Mouse (Mus musculus) forebrain, embryonic 11.5 days (tissue): ENCODE measurements at regions not wholly inside any gene's neighbourhood (a gene's known extent, or its start where the extent isn't known, plus 50 kb on each side); places are given as distances from the start of the nearest gene placed in this dataset.

Experiments used
- ATAC-seq: fragments of 200-750 bp; cut with Nextera tagmentation; replicated peaks from 2 replicates; pipeline ENCODE4 v1.8.0; 2017; ENCODE audit warnings: moderate TSS enrichment; ENCODE audit not compliant: low FRiP score
- DNase-seq: peaks from one replicate; pipeline ENCODE4 v3.0.0-alpha.2; 2017; ENCODE audit warnings: low spot score
- H3K27ac ChIP-seq: fragments of 300-500 bp; sonication (generic); 2 replicates; pipeline ENCODE4 v1.5.1; 2014; ENCODE audit warnings: low read depth, low read length
- H3K27me3 ChIP-seq: fragments of 300-500 bp; sonication (generic); 2 replicates; pipeline ENCODE4 v1.6.1; 2014; ENCODE audit warnings: mild to moderate bottlenecking, low read length, mixed read lengths; ENCODE audit not compliant: control insufficient read depth, insufficient read depth
- H3K36me3 ChIP-seq: fragments of 300-500 bp; sonication (generic); 2 replicates; pipeline ENCODE4 v1.6.1; 2014; ENCODE audit warnings: mild to moderate bottlenecking, low read length, moderate library complexity, mixed read lengths; ENCODE audit not compliant: control insufficient read depth, insufficient read depth
- H3K4me1 ChIP-seq: fragments of 300-500 bp; sonication (generic); replicated peaks from 2 replicates; pipeline ENCODE4 v1.6.1; 2014; ENCODE audit warnings: low read length, mixed read lengths; ENCODE audit not compliant: control insufficient read depth, insufficient read depth
- H3K4me2 ChIP-seq: fragments of 300-500 bp; sonication (generic); 2 replicates; pipeline ENCODE4 v1.6.1; 2014; ENCODE audit warnings: low read depth, mild to moderate bottlenecking, low read length, moderate library complexity, mixed read lengths; ENCODE audit not compliant: severe bottlenecking
- H3K4me3 ChIP-seq: fragments of 300-500 bp; sonication (generic); 2 replicates; pipeline ENCODE4 v1.5.1; 2014; ENCODE audit warnings: low read depth, low read length
- H3K9ac ChIP-seq: fragments of 300-500 bp; sonication (generic); 2 replicates; pipeline ENCODE4 v1.6.1; 2014; ENCODE audit warnings: low read length
- H3K9me3 ChIP-seq: fragments of 300-500 bp; sonication (generic); 2 replicates; pipeline ENCODE4 v1.6.1; 2016; ENCODE audit warnings: low read length, mixed read lengths; ENCODE audit not compliant: control insufficient read depth
- WGBS: fragments of 180-500 bp; shearing (Covaris S2); extraction: QIAGEN DNeasy Blood & Tissue Kit; methylation state at CpG from one replicate; pipeline ENCODE4 v1.1.7; 2014; 5-methylcytosine and 5-hydroxymethylcytosine counted together

DNA sequence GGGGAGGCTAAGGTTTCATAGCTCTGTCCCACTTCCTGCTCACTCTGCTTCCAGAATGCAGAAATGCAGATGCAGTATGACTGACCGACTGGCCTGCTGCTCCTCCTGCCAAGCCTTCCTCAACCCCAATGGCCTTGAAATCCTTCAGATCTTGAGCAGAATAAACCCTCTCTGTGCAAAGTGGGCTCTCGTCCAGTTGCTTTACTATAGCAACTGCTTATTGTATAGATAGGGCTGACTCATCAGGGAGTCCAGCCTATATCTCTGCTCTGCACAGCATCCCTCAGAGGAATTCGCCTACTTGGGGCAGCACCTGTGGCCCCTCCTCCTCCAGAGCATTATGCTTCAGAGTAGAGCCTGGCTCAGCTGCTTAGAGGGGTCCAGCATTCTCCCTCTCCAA lies 268.5 kb downstream of the Ccdc91 start:
- H3K27me3 ChIP-seq = no peaks in the 10 kb centered on the region
- WGBS = 62% methylated on average over 3 of the region's 3 CpGs
- H3K27ac ChIP-seq = no peak overlapping the region
- no peak for DNase-seq
- H3K4me3 ChIP-seq = no peak overlapping the region
- no peak overlapping the region for H3K4me2 ChIP-seq
- H3K36me3 ChIP-seq = no peaks in the 10 kb centered on the region
- H3K9me3 ChIP-seq = no peaks in the 10 kb centered on the region
- no peak for ATAC-seq
- H3K9ac ChIP-seq = no peak overlapping the region
- H3K4me1 ChIP-seq = no peaks in the 10 kb centered on the region

DNA sequence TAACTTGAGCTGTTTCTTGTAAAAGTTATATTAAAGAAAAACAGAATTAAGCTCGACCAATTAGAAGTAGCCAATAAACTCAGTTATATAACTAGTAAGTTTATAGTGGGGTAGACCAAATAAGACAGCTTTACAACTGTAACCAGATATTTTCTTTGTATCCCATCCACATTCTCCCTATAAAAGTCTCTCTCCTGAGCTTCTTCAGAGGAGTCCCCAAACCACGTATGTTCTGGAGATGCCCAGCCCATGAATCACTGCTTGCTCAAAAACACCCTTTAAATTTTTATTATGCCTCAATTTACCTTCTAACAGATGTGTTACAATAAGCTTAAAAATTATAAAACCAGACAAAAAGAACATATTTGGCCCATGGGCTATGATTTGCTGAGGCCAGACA lies 270.1 kb downstream of the Ccdc91 start:
- Histone ChIP-seq H3K9ac (no peak overlapping the region), H3K27ac (no peak overlapping the region), H3K27me3 (no peaks in the 10 kb centered on the region), H3K9me3 (no peaks in the 10 kb centered on the region), H3K4me1 (no peaks in the 10 kb centered on the region), H3K36me3 (no peaks in the 10 kb centered on the region), H3K4me3 (no peak overlapping the region), H3K4me2 (no peak overlapping the region)
- ATAC-seq (no peak), DNase-seq (no peak)
- WGBS = 81% methylated on average over 2 of the region's 2 CpGs

DNA sequence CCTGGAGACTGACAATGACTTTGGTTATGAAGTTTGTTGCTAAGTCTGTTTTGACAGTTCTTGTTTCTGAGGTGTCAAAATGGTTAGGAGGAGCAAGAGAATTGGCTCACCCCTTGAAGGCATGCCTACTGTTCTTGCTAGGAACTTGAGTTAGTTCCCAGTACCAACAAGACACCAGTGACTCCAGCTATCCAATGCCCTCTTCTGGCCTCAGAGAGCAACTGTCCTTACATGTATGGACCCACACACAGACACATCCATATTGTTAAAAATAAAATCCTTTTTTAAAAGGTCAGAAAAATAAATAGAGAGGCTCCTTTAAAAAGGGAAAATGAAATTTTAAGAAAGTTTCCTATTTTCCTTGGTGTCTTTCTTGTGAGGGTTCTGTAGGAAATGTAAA lies 272.3 kb downstream of the Ccdc91 start:
- no peaks in the 10 kb centered on the region for H3K4me1 ChIP-seq

GRCm38 (mm10) chr6:147752301-147752700 lies 276.7 kb downstream of the Ccdc91 start:
- 74% methylated on average over 2 of the region's 2 CpGs for WGBS
- H3K9me3 ChIP-seq = no peaks in the 10 kb centered on the region
- DNase-seq = no peak

More for the DNA sequence above, 272.3 kb downstream of the Ccdc91 start:
- DNase-seq = no peak
- no peak for ATAC-seq
- H3K36me3 ChIP-seq = no peaks in the 10 kb centered on the region
- no peaks in the 10 kb centered on the region for H3K27me3 ChIP-seq
- H3K27ac ChIP-seq = no peak overlapping the region
- H3K4me2 ChIP-seq = no peak overlapping the region
- no peaks in the 10 kb centered on the region for H3K9me3 ChIP-seq
- H3K9ac ChIP-seq = no peak overlapping the region
- H3K4me3 ChIP-seq = no peak overlapping the region

GRCm38 (mm10) chr6:147753828-147754227 lies 278.2 kb downstream of the Ccdc91 start:
- Histone ChIP-seq H3K9ac (no peak overlapping the region), H3K36me3 (no peaks in the 10 kb centered on the region), H3K4me1 (no peaks in the 10 kb centered on the region), H3K4me2 (no peak overlapping the region), H3K27me3 (no peaks in the 10 kb centered on the region), H3K4me3 (no peak overlapping the region), H3K9me3 (no peaks in the 10 kb centered on the region), H3K27ac (no peak overlapping the region)
- no peak for DNase-seq
- ATAC-seq = no peak
- WGBS = 88% methylated on average over 2 of the region's 2 CpGs

More at GRCm38 (mm10) chr6:147752301-147752700, 276.7 kb downstream of the Ccdc91 start:
- Histone ChIP-seq H3K27ac (no peak overlapping the region), H3K4me3 (no peak overlapping the region), H3K27me3 (no peaks in the 10 kb centered on the region), H3K36me3 (no peaks in the 10 kb centered on the region), H3K4me2 (no peak overlapping the region), H3K9ac (no peak overlapping the region), H3K4me1 (no peaks in the 10 kb centered on the region)
- no peak for ATAC-seq

- H3K9me3 ChIP-seq = no peaks in the 10 kb centered on the region
- no peak overlapping the region for H3K4me3 ChIP-seq
- H3K36me3 ChIP-seq = no peaks in the 10 kb centered on the region
- no peaks in the 10 kb centered on the region for H3K4me1 ChIP-seq
- H3K4me2 ChIP-seq = no peak overlapping the region
- H3K9ac ChIP-seq = no peak overlapping the region
- 77% methylated on average over 7 of the region's 7 CpGs for WGBS
- no peak overlapping the region for H3K27ac ChIP-seq
- no peaks in the 10 kb centered on the region for H3K27me3 ChIP-seq
- ATAC-seq (no peak), DNase-seq (no peak)
Observed at GRCm38 (mm10) chr6:147755750-147756523, 280.3 kb downstream of the Ccdc91 start.

GRCm38 (mm10) chr6:147759485-147759884 lies 283.9 kb downstream of the Ccdc91 start:
- no peak for DNase-seq
- H3K36me3 ChIP-seq = no peaks in the 10 kb centered on the region
- no peak overlapping the region for H3K9ac ChIP-seq
- no peaks in the 10 kb centered on the region for H3K4me1 ChIP-seq
- no peak overlapping the region for H3K4me3 ChIP-seq
- no peak for ATAC-seq
- no peaks in the 10 kb centered on the region for H3K9me3 ChIP-seq
- no peak overlapping the region for H3K27ac ChIP-seq
- H3K27me3 ChIP-seq = no peaks in the 10 kb centered on the region
- 89% methylated on average over 7 of the region's 7 CpGs for WGBS
- H3K4me2 ChIP-seq = no peak overlapping the region

GRCm38 (mm10) chr6:147760113-147760512 lies 284.5 kb downstream of the Ccdc91 start:
- Histone ChIP-seq H3K4me1 (no peaks in the 10 kb centered on the region), H3K9ac (no peak overlapping the region), H3K27ac (no peak overlapping the region), H3K27me3 (no peaks in the 10 kb centered on the region), H3K4me2 (no peak overlapping the region), H3K9me3 (no peaks in the 10 kb centered on the region), H3K36me3 (no peaks in the 10 kb centered on the region), H3K4me3 (no peak overlapping the region)
- DNase-seq = no peak
- ATAC-seq = no peak
- 92% methylated on average over 2 of the region's 2 CpGs for WGBS

GRCm38 (mm10) chr6:147765241-147765640 lies 281.8 kb upstream of the Far2 start:
- H3K4me2 ChIP-seq = no peak overlapping the region
- H3K4me3 ChIP-seq = no peak overlapping the region
- no peaks in the 10 kb centered on the region for H3K36me3 ChIP-seq
- no peaks in the 10 kb centered on the region for H3K4me1 ChIP-seq
- no peak overlapping the region for H3K9ac ChIP-seq
- H3K27me3 ChIP-seq = no peaks in the 10 kb centered on the region
- H3K27ac ChIP-seq = no peak overlapping the region
- 77% methylated on average over 1 of the region's 1 CpGs for WGBS
- H3K9me3 ChIP-seq = no peaks in the 10 kb centered on the region
- DNase-seq (no peak), ATAC-seq (no peak)
